Mouse (Mus musculus) lung, postnatal 4 days (tissue): ENCODE data around the gene Gm5431.
"Not testable (repeated sequence)": the region's sequence is repeated elsewhere in the genome, so short reads cannot be mapped to it uniquely, and the experiment has no call there.

Experiments
- DNase-seq, 2 experiments: peaks; one replicate each; pipeline ENCODE4 v3.0.0; 2021

Gene Gm5431

DNA sequence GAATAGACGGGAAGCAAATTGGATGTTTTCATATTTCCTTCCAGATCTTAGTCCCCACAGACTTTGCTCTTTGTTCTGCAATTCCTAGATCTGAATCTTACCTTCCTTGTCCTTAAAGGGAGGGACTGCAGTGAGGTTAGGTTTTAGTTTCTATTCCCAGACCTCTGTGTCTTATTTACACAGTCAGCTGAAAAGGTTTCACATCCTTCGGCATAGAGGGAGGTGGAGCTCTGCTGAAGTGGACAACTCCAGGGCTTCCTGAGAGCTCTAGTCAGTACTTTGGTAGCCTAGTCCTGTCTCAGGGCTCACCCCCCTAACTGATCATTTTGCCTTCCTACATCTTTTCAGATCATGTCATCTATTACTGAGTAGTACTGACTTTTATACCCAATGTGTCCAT is at the start of gene Gm5431:
Gene Gm5431, minus strand, starts transcription at position 194 of the 400 bp plus-strand sequence.
- DNase-seq = no peak

DNA sequence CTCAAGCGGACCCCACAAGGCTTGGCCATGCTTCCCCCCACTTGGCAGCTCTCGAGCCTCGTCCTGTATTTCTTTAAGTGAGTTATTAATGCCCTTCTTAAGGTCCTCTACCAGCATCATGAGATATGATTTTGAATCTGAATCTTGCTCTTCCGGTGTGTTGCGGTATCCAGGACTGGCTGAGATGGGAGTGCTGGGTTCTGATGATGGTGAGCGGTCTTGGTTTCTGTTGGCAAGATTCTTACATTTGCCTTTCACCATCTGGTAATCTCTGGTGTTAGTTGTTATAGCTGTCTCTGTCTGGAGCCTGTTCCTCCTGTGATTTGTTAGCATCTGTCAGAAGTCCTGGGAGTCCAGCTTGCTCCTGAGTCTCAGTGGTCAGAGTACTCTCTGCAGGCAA is 44.1 kb upstream of the Gm5431 start, which contains the start of gene Psme2b:
Gene Psme2b, minus strand, starts transcription at position 101 of the 400 bp plus-strand sequence.
- DNase-seq = not testable (repeated sequence)

DNA sequence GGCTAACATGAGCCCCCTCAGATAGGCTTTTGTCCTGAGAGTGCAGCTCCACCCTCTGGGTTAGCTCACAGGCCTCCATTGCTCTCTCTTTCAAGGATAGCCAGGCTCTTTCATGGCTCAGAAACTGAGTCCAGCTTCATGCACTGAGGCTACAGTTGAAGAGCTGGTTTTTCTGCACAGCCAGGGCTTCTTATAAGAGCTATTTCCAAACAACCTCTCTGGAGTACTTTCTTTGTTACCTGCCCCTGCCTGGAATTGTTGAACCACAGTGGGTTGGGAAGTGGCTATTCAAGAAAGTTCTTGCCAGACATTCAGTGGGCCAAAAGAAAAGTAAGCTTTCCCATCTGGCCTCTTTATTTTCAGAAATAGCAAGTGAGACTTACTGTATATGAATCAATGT is 37.3 kb upstream of the Gm5431 start:
- not testable (repeated sequence) for DNase-seq

DNA sequence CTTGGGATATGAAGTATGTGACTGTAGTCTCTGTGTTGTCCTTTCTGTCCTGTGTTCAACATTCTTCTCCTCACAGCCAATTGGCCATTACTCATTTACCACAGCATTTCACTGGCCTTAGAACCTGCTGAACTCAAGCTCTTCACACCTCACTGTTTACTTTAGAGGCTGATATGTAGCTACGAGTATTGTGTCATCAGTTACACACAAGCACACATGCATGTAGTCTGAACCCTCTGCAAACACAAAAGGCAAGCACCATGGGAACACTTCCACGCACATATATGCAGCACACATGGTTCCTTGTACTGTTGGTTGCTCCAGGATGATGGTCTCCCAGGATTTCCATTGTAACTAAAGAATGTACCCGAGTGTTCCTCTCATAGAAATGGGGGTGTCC is 33.3 kb upstream of the Gm5431 start:
- not testable (repeated sequence) for DNase-seq

DNA sequence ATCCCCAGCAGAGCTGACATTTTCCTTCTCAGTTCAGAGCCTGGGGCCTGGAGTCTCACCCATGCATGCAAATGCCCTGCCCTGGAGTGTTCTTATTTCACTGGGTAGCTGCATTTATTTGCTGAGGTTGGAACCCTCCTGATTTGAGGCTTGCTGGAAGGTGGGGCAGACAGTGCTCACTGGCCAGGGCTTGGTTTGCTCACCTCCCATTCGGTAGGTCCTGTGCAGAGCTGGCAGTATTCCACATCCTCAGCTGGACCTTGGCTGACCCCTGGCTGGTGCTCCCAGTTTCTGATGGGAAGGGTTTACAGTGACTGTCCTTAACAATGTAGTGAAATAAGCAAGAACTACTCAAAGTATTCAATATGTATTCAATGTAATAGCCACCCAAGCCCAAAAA is 31.9 kb upstream of the Gm5431 start:
- DNase-seq = not testable (repeated sequence)

DNA sequence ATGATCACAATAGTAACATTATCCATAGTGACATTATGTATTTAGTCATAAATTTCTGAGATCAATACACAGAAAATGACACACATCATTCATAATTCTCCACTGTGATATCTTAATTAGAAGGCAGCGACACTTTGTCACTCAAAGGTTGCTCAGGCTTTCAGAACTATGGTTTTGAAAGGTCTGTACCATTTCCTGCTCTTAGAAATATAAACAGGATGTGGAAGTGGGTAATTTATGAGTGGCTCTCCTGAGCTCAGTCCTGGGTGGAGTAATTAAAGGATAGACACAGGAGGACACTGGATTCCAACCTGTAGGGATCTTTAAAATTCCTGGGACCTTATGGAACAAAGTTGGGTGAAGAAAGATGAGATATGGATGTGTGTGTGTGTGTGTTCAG is 31.4 kb upstream of the Gm5431 start:
- not testable (repeated sequence) for DNase-seq

DNA sequence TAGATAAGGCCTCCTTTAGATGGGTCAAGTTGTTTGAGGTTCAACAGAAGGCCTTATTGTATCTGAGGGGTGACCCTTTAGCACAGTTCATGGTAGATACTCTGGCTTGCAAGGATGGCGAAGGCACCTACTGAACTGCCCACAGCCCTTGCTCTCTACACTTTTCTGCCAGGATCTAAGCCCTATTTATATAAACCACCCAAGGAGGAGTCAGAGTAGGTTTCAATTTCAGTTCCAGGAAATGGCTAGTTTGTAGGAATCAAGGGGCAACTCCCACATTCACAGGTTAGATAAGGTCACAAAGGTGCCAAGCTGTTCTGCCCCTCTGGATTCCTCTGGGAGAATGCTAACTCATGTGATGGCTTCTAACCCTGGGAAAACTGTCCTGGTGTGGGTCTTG is 26.1 kb upstream of the Gm5431 start:
- DNase-seq = not testable (repeated sequence)

DNA sequence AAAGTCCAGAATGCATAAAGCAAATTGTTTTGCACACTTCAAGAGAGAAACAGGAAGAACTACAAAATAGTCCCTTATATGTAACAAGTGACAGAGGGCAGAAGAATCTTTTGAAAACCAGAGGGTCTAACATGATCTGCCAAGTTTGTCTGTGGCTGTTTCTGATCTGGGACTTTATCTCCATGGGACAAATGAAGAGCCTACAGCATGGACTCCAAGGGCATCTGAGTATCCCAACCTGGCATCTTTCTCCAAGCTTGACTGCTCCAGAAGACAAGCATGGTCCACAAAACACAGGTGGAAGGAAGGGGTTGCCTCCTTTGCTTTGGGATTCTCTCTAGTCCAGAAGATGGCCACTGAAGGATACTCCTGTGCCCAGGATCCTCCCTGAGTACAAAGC is 24.4 kb upstream of the Gm5431 start:
- not testable (repeated sequence) for DNase-seq

DNA sequence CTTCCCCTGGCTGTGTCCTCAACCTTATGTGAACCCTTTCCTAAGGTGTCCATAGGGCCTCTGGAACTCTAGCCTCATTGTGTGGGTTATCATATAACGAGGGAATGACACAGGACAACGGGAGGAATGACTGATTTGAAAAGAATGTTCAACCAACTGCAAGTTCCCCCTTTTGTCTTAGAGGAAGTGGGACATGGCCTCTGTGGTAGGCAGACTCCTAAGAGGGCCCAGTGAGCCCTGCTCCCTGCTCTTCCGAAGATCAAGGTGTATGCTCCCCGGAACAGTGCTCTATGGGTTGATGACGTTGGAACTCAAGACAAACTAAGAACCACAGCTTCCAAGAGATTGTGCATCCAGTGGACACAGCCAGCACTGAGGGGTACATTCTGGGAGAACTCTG is 21.8 kb upstream of the Gm5431 start:
- not testable (repeated sequence) for DNase-seq

DNA sequence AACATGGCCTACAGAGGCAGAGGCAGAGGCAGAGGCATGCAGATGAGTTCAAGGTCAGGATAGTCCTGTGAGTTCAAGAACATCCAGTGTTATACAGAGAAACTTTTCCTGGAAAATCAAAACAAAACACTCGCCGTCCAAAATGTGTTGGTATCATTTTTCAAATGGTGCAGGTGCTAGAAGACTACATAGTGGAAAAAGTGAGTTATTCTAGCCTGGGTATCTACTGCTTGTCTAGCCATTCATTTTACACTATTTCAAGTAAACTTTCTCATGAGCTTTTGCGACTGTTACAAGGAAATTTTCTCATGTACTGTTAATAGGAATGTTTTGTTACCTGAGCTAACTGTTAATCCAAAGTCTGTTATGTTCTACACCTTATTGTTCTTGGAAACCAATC is 16.4 kb upstream of the Gm5431 start:
- DNase-seq = no peak

DNA sequence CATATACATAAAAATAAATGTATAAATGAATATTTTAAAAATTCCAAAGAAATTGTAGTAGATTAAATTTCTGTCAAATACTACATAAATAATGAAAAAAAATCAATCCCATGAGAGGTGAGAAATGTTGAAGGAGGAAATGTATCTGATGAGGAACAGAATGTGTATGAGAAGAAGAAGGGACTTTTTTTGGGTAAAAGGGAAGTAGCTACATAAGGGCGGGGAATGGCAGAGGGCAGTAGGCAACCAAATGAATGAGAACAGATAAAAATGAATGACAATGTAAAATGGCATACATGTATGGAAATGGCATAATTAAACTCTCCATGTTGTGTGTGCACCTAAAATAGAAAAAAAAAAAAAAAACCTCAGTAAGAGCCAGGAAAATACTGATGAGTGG is 11.6 kb upstream of the Gm5431 start:
- DNase-seq = no peak

DNA sequence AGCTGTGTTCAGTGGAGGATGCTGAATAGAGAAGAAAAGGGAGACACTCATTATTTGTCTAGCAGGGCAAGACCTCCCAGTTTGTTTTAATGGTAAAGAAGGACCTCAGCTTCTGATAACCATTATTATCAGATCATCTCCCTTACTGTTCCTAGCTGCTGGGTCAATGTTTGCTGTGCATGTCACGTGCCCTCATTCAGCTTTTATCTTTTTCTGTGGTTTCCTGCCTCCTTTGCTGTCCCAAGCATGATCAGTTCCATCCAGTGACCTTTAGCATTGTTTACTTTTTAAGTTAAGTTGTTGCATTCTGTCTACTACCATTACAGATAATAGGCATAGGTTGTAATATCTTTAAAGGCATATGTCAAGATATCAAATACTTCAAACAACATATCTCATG is 6.4 kb upstream of the Gm5431 start:
- no peak for DNase-seq

DNA sequence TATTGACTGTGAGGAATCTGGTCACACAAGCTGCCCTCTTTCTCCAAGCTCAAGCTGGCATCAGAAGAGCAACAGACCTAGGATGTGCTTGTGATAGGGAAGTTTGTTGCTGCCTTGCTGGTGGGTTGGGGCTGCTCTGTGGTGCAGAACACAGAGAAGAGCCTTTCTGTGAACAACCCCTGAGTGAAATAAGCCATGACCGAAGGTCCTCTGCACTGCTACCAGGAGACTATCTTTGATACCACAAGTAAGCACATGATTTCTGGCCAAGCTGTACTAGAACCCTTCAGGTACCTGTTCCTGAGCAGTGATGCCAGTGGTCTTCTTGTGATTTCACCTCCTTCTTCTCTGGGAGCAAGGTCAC is 465 bp downstream of the Gm5431 start:
- not testable (repeated sequence) for DNase-seq

DNA sequence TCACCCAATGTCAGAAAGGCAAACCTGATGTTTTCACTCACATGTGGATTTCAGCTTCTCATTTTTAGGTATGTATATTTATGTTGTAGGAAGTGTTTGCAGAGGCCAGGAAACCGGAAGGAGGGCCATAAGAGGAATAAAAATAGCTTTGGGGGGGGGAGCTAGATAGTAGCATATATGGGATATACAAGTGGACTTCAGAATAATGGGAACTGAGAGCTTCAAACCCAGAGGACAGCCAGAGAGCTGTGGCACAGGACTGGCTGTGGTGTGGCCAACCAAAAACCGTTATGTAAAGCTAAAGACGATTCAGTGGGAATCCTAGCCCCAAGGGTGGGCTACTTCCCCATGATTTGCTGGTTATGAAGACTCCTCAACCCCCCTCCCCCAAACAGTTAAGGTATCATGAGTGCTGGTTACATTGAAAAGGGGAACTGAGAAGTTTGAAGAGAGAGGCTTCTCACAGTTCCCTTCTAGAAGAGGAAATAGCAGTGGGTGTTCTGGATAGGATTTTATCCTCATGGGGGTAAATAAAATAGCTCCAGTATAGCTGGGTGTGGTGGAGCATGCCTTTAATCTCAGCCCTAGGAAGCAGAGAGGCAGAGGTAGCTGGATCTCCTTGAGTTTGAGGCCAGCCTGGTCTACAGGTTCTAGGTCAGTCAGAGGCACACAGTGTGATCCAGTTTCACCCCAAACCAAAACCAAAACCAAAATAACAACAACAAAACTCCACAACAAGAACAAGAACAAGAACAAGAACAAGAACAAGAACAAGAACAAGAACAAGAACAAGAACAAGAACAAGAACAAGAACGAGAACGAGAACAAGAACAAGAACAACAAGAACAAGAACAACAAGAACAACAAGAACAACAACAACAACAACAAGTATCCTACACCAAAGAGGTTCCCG is 1.1 kb downstream of the Gm5431 start:
- not testable (repeated sequence) for DNase-seq

DNA sequence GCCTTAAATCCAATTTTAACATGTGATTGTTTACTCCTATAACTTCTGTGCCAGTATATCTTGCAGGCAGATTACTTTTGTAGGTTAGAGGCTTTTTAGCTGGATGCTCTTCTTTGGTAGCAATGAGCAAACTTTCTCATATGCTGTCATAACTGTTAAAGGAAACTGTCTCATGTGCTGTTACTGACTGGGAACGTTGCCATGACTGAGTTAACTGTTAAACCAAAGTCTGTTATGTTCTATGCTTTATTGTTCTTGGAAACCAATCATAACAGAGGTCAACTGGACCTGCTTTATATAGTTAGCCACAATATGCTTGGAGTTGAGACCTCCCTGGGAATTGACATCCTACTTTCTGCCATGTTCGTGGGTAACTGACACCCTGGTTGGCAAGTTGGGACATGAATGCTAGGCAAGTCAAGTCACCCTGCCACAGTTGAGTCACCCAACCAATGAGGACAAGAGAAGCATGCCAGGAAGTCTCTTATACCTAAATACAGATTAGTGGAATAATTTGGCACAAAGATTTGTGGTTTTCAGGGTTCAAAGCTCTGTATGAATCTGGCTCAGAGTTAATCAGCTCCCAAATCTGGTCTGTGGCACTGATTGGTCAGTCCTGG is 3.1 kb downstream of the Gm5431 start:
- no peak for DNase-seq

DNA sequence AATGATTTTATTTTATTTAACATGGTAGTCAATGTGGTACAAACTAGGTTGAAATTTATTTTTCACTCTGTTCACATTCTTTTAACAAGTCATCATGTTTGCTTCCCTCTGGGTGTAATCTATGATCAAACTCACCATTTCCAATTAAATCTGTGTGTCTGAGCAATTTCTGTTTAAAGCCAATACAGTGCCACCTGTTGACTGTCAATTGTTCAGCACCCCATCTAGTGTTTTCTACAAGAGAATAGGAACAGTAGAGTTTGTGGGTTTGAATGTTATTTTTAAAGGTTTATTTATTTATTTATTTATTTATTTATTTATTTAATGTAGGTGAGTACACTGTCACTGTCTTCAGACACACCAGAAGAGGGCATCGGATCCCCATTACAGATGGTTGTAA is 25.3 kb downstream of the Gm5431 start:
- DNase-seq = no peak

DNA sequence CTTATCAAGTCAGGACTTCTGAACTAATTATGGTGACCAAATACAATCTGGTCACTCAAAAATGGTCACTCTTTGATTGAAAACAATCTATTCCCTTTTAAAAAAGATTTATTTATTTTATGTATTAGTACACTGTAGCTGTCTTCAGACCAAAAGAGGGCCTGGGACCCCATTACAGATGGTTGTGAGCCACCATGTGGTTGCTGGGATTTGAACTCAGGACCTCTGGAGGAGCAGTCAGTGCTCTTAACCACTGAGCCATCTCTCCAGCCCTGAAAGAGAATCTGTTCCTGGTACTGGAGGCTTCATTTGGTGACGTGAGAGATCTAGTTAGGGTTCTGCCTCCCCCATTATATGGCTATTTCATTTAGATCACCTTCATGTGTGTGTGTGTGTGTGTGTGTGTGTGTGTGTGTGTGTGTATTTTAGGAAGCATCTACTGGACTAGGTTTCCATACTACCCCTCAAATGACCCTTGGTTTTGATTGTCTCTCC is 26.6 kb downstream of the Gm5431 start:
- not testable (repeated sequence) for DNase-seq

DNA sequence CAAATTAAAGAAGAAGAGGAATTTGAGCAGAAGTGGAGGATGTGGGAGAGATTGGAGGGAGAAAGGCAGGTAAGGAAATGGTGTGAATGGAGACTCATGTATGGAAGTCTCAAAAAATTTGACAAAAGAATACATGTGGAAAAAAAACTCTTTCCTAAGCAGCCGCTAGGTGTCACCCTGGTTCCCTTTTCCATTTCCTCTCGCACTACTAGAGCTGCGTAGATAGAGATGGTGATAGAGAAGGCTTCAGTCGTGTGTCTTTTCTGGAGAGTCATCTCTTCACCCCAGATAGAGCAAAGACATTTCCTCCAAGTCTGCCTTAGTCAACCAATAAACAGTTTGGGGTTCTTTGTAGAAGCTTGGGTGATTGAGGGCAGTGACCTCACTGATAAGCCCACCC is 27.5 kb downstream of the Gm5431 start:
- peak in 1 of 2 experiments; percentile 69 for DNase-seq

DNA sequence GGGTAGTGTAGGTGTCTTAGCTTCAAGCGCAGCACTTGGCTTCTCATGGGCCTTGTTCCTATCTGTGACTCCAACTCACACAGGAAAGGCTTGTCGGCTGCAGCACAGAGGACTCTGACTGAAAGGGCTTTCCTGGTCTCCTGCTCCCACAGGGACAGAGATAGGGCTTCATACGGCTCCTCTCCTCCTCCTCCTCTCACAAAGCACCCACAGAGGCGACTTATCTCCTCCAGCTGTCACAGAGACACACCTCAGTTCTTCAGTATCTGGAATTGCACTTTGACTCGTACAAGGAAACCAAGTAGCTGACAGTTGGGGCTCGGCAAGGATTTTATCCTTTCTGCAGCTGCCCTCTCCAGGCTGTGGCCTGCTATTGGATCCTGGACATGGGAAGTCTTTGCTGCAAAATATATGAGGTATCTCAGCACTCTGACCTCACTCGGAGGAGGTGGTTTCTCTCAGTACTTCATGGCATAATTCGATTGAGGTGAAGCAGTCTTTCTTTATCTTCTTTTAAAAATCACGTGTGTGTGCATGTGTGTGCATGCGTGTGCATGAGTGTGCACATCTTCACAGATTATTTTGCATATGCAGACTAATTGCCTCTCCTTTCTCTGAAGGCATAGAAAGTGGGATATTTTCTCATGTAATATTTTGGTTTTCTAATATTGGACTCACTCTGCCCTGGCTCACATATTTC is 28.3 kb downstream of the Gm5431 start:
- DNase-seq = no peak

DNA sequence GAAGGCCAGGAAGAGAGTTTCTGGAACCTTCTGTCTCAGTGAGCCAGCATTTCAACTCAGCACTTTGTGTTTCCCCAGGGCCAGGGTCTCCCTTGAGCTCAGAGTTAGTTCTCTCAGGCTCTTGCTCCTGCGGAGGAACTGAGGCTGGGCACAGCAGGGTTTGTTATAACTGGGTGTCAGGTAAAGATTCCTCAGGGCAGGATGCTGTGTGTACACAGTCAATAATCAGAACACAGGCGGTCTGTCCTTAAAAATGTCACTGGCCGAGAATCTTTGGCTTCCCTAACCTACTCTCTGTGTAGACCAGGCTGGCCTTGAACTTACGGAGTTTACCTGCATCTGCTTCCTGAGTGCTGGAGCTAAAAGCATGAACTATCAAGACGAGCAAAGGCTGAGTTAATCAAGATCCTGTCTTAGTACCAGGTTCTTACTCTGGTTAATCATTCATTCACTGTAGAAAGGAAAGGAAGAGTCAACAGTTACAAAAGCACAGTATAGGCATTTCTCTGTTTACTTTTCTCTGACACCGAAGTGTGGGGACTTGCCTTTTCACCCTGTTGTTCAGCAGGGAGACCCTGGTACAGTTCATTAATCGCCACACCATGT is 29.2 kb downstream of the Gm5431 start:
- no peak for DNase-seq

DNA sequence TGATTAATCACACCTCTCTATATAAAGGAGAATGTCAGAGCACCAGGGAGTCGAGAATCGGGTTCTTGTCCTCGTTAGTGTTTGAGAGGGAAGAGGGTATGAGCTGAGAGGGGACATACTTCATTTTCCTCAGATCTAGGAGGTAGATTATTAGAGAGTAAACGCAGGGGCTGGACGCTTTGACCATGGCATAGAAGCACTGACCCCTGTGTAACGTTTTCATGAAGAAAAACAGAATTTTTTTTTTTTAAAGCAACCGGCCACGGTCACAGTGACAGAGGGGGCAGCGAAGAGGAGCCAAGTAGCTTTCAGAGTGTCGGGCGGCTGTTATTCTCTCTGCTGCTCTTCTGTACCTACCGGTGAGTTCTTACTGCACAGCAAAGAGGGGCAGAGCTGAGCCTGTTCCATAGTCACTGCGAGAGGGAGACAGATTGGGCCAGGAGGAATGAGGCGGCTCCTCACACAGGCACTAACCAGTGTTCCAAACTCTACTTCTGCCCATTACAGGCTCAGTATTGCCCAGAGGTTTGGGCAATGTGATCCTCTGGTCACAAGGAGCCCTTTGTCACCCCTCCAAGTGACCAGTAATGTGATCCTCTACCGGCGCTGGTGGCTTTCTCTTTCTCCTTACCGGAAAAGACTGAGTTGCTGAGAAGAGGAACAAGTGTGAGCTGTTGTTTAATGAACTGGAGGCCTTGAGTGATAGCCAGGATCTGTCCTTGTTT is 30.0 kb downstream of the Gm5431 start:
- peak; percentile 37 to 53 for DNase-seq

DNA sequence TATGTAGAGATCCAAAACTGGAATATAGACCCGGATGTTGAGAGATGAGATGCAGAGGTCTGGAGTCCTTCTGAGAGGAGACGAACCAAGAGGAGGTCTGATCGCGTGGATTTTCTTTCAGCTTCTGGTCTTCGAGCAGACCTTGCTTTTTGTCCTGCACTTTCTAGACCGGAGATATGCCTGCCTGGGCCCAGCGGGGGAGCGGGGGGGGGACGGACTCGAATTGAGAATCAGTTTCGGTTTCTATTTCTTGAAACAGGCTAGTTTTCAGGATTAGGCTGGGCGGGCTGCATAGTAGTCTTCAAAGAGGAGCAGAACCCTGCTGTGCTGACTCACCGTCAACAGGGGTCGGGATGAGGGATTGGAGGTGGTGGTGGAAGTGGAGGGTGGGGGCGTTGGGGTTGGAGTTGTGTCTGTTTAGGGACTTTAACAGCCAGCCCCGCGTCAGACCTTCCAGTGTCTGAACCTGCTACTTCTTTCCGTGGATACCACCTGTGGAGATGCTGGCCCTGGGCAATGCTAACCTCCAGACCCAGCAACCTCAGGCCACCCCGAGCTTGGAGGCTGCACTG is 30.7 kb downstream of the Gm5431 start, which contains the start of gene Irgm1:
Gene Irgm1, minus strand, starts transcription at position 483 of the 572 bp plus-strand sequence.
- peak; percentile 73 to 80 for DNase-seq
